In genomic region chr13:63239877-63240671, GRCm38 (mm10) we compare ENCODE assay signal across 8 mouse cellular contexts.
DNase-seq lines count a peak whose midpoint lies in the region; ATAC-seq and TF ChIP-seq lines count a peak whose summit lies in the region.

No protein-coding gene starts in this region.

- TF ChIP-seq CTCF in ES-Bruce4 (IDR thresholded peaks at IDR 0.05; ENCODE audit: low read depth, low read length): no peak

- H3K4me1 ChIP-seq in ES-Bruce4 (ENCODE audit: control insufficient read depth, insufficient read depth, low read length): no peaks in the 10 kb centered on the region
- H3K4me1 ChIP-seq in forebrain, embryonic 11.5 days (replicated peaks; ENCODE audit: control insufficient read depth, insufficient read depth, low read length): peaks cover 2% of the 10 kb centered on the region; the same call in 1 of the 2 replicates

- no peaks in the 10 kb centered on the region for H3K27me3 ChIP-seq in ES-Bruce4 (ENCODE audit: control insufficient read depth, insufficient read depth, low read length, poor library complexity, severe bottlenecking)
- no peaks in the 10 kb centered on the region; the same call in 1 of the 2 replicates for H3K27me3 ChIP-seq in forebrain, embryonic 11.5 days (ENCODE audit: control insufficient read depth, insufficient read depth, low read length)

- peak overlapping the region; percentile 71 for H3K4me3 ChIP-seq in ES-Bruce4 (ENCODE audit: low read depth, low read length)
- peak overlapping the region; percentile 56 for H3K4me3 ChIP-seq in forebrain, embryonic 11.5 days (ENCODE audit: low read depth, low read length)

- peak; percentile 45 for DNase-seq in c-Kit-positive CD71-positive TER-119-negative erythroid progenitor cells, embryonic 14.5 days (ENCODE audit: low read depth)
- DNase-seq in forebrain, embryonic 11.5 days (ENCODE audit: low spot score): peak; percentile 84
- DNase-seq in heart, postnatal 4 days: peak; percentile 91
- peak; percentile 57 to 76 for DNase-seq in layer of hippocampus, postnatal 10 days (ENCODE audit: low spot score in 2 of 2)
- peak; percentile 88 for DNase-seq in lung, postnatal 14 days
- peak; percentile 87 for DNase-seq in ovary, postnatal 36 days (ENCODE audit: low spot score)
- peak; percentile 92 for DNase-seq in thymus, postnatal 14 days

- TF ChIP-seq POLR2A in ES-Bruce4 (IDR thresholded peaks at IDR 0.05; ENCODE audit: insufficient read depth, low read length): no peak

- ATAC-seq in forebrain, embryonic 11.5 days (replicated peaks; ENCODE audit: low FRiP score): peak; percentile 73

- H3K4me2 ChIP-seq in forebrain, embryonic 11.5 days (ENCODE audit: low read depth, low read length, severe bottlenecking): peak overlapping the region; percentile 81

- WGBS in forebrain, embryonic 11.5 days: under 1% methylated on average over 51 of the region's 51 CpGs

- TF ChIP-seq EP300 in ES-Bruce4 (IDR thresholded peaks at IDR 0.05; ENCODE audit: insufficient read depth, low read depth, low read length): no peak

- H3K27ac ChIP-seq in ES-Bruce4 (ENCODE audit: insufficient read depth, low read length): no peak overlapping the region
- H3K27ac ChIP-seq in forebrain, embryonic 11.5 days (ENCODE audit: low read depth, low read length): peak overlapping the region; percentile 33; the same call in 1 of the 2 replicates

- peaks cover 9% of the 10 kb centered on the region for H3K9me3 ChIP-seq in ES-Bruce4 (replicated peaks; ENCODE audit: control insufficient read depth, insufficient read depth, low read length, poor library complexity, severe bottlenecking)
- no peaks in the 10 kb centered on the region for H3K9me3 ChIP-seq in forebrain, embryonic 11.5 days (ENCODE audit: control insufficient read depth, low read length)

- H3K36me3 ChIP-seq in ES-Bruce4 (ENCODE audit: control insufficient read depth, insufficient read depth, low read length, poor library complexity, severe bottlenecking): 0 out of 2 replicates have a peak, but pooled peaks cover 2% of the 10 kb centered on the region
- H3K36me3 ChIP-seq in forebrain, embryonic 11.5 days (ENCODE audit: control insufficient read depth, insufficient read depth, low read length): no peaks in the 10 kb centered on the region

- H3K9ac ChIP-seq in ES-Bruce4 (ENCODE audit: low read depth, poor library complexity, severe bottlenecking): peak overlapping the region; percentile 53
- peak overlapping the region; percentile 72 for H3K9ac ChIP-seq in forebrain, embryonic 11.5 days (ENCODE audit: low read length)
